Mouse (Mus musculus) ovary, adult 10 weeks (tissue): ENCODE data around the gene Capn8. TPM values are rescaled to one million over a fixed set of nuclear protein-coding genes. Genes with fewer than 3 reads are reported as not detected.

Experiments used
- polyA plus RNA-seq: library from polyadenylated mRNA; stranded (reverse); fragments of 350-450 nt; fragmentation: Illumina TruSeq; extraction: RNeasy Lipid Tissue Mini Kit (QIAGEN cat#74804); gene quantifications from one replicate; pipeline ENCODE4 v1.2.3, GENCODE M21; 2014

Gene Capn8
- not detected for polyA plus RNA-seq

GRCm38 (mm10) chr1:182564408-182565120 is at the start of gene Capn8:
Gene Capn8 (plus strand): TSS chr1:182565007.

GRCm38 (mm10) chr1:182516758-182517676 is 47.8 kb upstream of the Capn8 start, which contains the start of gene Capn2:
Gene Capn2 (minus strand): TSS chr1:182517608.

Other genes with a start within 250 kb of the Capn8 start
- gene Fbxo28, start 223.4 kb upstream of the Capn8 start, polyA plus RNA-seq = 52.0 TPM
- 14.4 TPM for gene Trp53bp2, start 155.8 kb upstream of the Capn8 start, polyA plus RNA-seq
- gene Capn2, start 47.4 kb upstream of the Capn8 start, polyA plus RNA-seq = 82.9 TPM
- not detected for gene Ccdc185, start 184.2 kb downstream of the Capn8 start, polyA plus RNA-seq
- gene Susd4, start 198.9 kb downstream of the Capn8 start, polyA plus RNA-seq = 3.8 TPM